Mouse (Mus musculus): ENCODE results near the gene Vwde. TPM values are rescaled to one million over a fixed set of nuclear protein-coding genes. Genes with fewer than 3 reads are reported as not detected.

The Vwde gene
- polyA plus RNA-seq, 1 experiment = not detected

- H3K36me3 ChIP-seq (ENCODE audit: control insufficient read depth, insufficient read depth, low read length) = no peaks in the 10 kb centered on the region
- no peak overlapping the region for H3K4me3 ChIP-seq (ENCODE audit: low read depth, low read length)
- TF ChIP-seq CTCF (IDR thresholded peaks at IDR 0.05; ENCODE audit: extremely low read depth, insufficient read length, insufficient replicate concordance, low read depth, low read length) = no peak
- no peak for TF ChIP-seq POLR2A (IDR thresholded peaks at IDR 0.05; ENCODE audit: low read depth, low read length)
- no peaks in the 10 kb centered on the region for H3K27me3 ChIP-seq (ENCODE audit: control insufficient read depth, insufficient read depth, low read length)
- no peaks in the 10 kb centered on the region for H3K4me1 ChIP-seq (ENCODE audit: control insufficient read depth, insufficient read depth, insufficient read length, low read length)
- H3K27ac ChIP-seq (ENCODE audit: insufficient read depth, low read depth, low read length) = no peak overlapping the region
- 51% methylated on average over 1 of the region's 1 CpGs for WGBS
Measured at GRCm38 (mm10) chr6:13108662-13109061, 116.1 kb downstream of the Vwde start.

Other genes starting within 250 kb of the Vwde start
- gene Tmem106b, start 155.2 kb downstream of the Vwde start, polyA plus RNA-seq (2012; rRNA removed) = 5.4 and 7.9 TPM in 2 replicates